Mouse (Mus musculus) retina, adult 2 months (tissue): ENCODE measurements around the gene Maml3.

Experiments
- DNase-seq: peaks from one replicate; pipeline ENCODE4 v3.0.0-alpha.2; 2012; ENCODE audit warnings: low read depth, low spot score

Maml3 gene

GRCm38 (mm10) chr3:52090230-52090873 is 14.5 kb downstream of the Maml3 start:
- no peak for DNase-seq

GRCm38 (mm10) chr3:52088458-52089341 is 16.2 kb downstream of the Maml3 start:
- no peak for DNase-seq

- DNase-seq: no peak
Measured at GRCm38 (mm10) chr3:52087636-52088280, 17.1 kb downstream of the Maml3 start.

- no peak for DNase-seq
Measured at GRCm38 (mm10) chr3:52078763-52079162, 26.1 kb downstream of the Maml3 start.

GRCm38 (mm10) chr3:52073959-52074358 is 30.9 kb downstream of the Maml3 start:
- DNase-seq: no peak

- DNase-seq: no peak
Measured at GRCm38 (mm10) chr3:52071996-52072395, 32.9 kb downstream of the Maml3 start.

- DNase-seq: no peak
Measured at GRCm38 (mm10) chr3:52070163-52070478, 34.8 kb downstream of the Maml3 start.

- no peak for DNase-seq
Measured at GRCm38 (mm10) chr3:52069304-52070162, 35.3 kb downstream of the Maml3 start.

GRCm38 (mm10) chr3:52068885-52069284 is 36.0 kb downstream of the Maml3 start:
- DNase-seq: no peak

GRCm38 (mm10) chr3:52067181-52067580 is 37.7 kb downstream of the Maml3 start:
- no peak for DNase-seq

GRCm38 (mm10) chr3:52066142-52066541 is 38.7 kb downstream of the Maml3 start:
- DNase-seq: no peak

GRCm38 (mm10) chr3:52063261-52063655 is 41.6 kb downstream of the Maml3 start:
- DNase-seq: no peak

- no peak for DNase-seq
Measured at GRCm38 (mm10) chr3:52062389-52063260, 42.3 kb downstream of the Maml3 start.

- DNase-seq: no peak
Measured at GRCm38 (mm10) chr3:52061472-52062388, 43.1 kb downstream of the Maml3 start.

GRCm38 (mm10) chr3:52060886-52061285 is 44.0 kb downstream of the Maml3 start:
- no peak for DNase-seq

GRCm38 (mm10) chr3:52051801-52052200 is 53.1 kb downstream of the Maml3 start:
- no peak for DNase-seq

GRCm38 (mm10) chr3:52048082-52048481 is 56.8 kb downstream of the Maml3 start:
- no peak for DNase-seq

- DNase-seq: no peak
Measured at GRCm38 (mm10) chr3:52047537-52047936, 57.3 kb downstream of the Maml3 start.

- DNase-seq: peak; percentile 78
Measured at GRCm38 (mm10) chr3:52046895-52047372, 57.9 kb downstream of the Maml3 start.
